Mouse (Mus musculus) lung, postnatal 25 days (tissue): Measurements from ENCODE around the gene Sstr4.

Experiments used
- DNase-seq: peaks from one replicate; pipeline ENCODE4 v3.0.0; 2022; ENCODE audit warnings: low spot score

The Sstr4 gene

DNA sequence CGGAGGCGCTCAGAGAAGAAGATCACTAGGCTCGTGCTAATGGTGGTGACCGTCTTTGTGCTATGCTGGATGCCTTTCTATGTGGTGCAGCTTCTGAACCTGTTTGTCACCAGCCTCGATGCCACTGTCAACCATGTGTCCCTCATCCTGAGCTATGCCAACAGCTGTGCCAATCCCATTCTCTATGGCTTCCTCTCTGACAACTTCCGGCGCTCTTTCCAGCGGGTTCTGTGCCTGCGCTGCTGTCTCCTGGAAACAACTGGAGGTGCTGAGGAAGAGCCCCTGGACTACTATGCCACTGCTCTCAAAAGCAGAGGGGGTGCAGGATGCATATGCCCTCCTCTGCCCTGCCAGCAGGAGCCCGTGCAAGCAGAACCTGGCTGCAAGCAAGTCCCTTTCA is 1.1 kb downstream of the Sstr4 start:
- DNase-seq, result no peak

DNA sequence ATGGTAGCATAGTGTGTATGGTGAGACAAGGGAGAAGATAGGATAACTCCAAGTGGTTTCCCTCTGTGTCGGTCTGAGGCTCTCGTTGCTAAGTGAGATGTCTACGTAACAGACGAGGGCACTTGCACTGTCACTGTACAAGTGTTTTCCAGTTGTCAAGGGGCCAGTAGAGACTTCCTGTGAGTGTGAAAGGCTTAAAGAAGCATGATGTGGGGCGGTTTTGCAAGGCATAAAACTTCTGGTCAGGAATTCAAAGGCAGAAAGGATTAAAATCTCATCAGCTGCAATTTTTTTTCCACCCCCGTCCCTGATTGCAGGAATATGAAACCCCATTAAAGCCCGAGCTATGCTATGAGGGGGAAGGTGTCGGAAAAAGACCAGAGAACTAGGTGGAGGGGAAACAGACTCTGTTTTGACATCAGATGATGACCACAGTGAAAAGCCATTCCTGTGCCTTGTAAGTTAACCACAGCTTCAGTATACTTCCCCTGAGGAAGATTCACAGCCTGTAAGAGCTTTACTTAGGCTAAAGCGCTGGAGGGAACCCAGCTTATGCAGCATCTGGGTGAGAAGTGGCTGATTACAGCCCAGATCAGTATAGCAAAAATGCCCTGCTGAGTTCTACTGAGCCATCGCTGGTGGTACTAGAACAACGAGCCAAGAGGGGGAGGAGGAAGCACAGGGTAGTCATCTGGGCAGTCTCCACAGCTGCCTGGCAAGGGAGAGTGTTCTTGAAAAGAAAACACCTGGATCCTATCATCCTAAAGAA is 2.1 kb downstream of the Sstr4 start:
- DNase-seq, result no peak

DNA sequence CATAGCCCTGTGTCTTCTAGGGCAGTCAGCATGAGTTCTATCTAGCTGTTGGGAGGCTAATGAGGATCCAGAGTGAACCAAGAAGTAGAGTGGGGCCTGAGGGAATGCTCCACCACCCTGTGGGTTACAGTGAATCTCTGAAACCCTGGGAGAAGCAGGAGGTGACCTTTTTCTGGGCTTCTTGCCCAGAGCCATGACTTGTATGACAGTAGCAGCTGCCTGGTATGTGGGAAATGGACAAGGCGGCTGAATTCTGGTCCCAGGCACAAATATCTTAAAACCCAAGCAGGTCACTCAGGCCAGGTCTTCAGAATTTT is 2.6 kb downstream of the Sstr4 start:
- DNase-seq, result no peak

DNA sequence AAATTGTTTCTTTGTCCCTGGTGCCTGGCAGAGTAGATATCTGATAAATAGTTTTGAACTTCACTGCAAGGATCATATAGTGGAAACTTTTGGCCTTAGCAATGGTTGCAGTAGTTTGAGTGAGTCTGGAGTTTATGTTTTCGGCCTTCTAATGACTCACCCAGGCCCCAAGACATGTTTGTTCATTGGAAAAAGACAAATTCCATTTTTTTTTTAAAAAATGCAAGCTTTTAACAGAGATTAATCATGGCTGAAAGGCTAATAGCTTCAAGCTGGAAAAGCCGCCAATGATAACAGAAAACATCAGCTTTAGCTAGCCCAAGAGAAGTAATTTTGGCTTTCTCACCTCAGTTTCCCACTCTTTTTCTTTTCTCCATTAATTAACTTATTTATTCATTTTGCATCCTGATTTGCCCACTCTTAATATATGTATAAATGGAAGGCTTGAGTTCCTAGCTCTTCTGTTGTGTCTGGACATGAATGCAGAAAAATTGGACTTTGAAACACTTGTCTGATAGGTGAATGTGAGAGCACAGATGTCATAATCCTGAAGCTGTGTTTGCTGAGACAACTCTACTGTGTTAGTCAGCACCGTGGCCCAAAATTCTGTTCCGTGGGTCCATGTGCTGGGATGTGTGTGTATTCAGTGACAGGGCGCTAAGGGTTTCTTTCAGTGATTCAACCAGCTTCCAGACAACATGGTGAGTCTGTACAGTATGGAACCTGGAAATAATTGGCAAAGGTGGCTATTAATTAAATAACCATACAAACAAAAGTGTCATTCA is 3.9 kb downstream of the Sstr4 start:
- DNase-seq, result no peak

DNA sequence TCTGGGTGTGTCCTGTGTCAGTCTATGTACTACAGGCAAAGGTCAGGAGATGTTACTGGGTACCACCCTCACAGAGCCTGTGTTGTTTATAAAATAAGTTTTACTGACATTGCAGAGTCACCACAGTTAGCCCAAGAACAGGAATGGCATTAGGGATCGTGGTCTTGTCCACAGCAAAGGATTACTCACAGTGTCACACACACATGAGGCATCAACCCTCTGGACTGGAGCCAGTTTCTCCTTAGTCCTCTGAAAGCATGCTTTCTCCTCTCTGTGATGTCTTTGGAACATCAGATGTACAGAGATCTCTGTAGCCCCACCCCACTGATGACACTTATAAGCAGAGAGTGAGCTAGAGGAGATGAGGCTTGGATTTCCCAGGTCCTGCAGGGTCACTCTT is 7.1 kb downstream of the Sstr4 start:
- no peak for DNase-seq

DNA sequence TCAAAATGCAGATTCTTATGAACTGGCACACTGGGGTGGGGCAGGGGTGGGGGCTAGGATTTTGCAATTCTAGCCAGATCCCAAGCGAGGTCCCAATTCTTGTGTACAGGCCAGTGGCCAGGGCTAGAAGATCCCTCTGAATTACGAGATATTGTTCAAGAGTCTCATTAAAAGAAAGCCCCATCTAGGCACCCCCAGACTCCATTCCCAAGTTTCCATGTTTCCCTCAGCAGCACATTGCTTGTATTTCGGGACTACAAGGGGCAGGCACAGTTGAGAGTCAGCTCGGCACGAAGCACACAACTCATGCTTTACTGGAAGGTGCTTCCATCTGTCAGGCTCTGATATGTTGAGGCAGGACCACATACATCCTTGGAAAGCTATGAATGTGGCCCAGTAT is 9.8 kb downstream of the Sstr4 start:
- DNase-seq, result no peak

DNA sequence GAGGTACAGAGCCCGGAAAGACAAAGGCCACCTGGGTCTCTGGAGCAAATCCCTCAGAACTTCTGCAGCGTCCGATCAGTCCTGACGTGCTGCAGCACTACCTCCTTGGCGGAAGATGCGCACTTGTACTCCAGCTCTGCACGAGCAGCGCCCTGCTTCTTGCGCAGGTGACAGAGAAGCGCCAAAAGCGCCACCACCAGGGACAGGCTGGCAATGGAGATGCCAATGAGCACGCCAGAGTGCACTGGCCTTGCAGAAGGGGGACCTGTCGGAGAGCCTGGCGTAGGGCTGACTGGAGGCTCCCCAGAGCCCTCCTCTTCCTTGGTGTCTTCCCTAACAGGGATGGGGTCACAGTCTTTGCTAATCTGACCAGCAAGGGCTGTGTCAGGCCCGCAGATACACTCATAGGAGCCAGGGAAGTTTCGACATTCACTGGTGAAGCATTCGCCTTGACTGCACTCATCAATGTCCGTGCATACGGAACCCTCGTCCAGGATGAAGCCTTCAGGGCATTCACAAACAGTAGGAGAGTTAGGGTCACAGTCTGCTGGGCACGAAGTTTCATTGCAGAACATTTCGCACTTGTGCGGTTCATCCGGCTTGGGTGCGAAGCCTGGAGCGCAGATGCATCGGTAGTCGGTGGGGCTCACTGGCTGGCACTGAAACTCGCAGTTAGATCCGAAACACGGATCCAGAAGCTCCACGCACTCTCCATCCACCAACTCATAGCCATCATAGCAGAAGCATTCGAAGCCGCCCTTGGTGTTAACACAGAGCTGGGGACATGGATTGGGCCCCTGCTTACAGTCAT is 11.2 kb downstream of the Sstr4 start:
- peak; percentile 59 for DNase-seq

DNA sequence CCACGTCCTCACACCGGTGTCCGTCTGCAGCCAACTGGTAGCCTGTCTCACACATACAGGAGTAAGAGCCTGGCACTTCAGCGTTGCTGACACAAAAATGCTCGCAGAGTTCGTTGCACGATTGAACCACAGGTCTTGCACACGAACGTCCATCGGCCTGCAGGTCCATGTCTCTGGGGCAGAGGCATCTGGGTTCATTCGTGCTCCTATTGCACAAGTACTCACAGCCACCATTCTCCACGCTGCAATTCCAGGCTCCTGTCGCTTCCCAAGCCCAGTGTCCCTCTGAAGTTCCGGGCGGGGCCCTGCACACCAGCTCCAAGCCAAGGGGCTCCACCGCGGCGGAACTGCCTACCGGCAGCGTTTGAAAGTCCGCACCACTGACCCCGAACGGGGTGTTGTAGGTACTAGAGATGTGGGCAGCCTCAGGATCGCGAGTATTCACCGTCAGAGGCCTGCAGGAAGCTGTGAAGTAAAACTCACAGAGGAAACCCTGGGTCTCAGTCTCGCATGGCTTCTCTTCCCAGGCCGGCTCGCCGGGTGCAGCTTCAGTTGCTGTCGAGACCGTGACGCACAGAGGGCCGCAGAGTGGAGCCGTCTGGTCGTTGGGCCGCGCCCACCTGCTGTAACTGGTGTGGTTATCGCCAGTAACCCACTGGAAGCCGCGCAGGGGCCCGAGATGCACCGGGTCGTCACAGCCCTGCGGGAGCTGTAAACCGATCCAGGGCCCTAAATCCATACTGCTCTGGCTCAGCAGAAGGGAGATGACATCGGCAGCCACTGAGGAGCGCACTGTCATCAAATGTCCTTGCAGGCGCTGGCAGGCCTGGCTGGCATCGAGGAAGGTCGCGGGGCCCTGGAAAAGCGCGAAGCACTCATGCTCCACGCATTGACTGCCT is 12.1 kb downstream of the Sstr4 start:
- no peak for DNase-seq

DNA sequence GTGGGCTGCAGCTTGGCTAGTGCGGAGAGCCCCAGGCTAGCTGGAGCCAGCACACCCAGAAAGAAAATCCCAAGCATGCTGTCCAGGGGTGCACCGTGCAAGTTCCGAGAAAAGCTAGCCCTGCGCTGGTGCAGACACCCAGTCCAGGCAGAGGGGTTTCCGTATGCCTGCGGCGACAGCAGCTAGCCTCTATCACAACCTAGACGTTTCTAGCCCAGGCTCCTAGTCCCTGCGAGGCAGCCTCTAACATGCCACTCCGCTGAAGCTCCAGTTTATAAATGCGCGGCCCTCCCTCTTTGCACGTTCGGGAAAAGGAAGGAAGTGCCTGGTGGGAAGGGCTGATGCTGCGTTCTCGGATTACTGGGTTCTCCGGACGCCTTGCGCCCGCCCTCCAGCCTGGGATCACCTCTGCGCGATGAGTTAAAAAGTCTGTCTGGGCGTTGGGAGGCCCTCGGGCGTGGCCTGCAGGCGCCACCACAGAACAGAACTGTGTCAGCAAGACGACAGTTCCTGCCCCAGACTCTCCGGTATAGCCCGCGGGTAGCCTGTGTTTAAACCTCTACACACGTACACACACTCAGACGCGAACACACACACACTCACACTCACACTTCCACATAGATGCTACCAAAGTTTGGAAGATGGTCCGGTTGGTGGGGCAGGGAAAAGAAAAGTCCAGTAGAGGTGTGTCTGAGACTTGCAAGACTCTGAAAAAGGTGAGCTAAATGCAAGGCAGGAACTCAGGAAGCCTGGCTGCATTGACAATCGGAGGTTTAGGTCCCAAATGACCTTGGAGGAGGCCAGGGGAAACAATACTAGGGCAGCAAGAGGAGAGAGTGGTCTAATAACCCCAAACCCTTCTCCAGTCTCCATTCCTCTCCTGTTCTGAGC is 13.0 kb downstream of the Sstr4 start, which contains the start of gene Thbd:
Thbd (minus strand) TSS at position 319 of the 891 bp plus-strand sequence.
- peak; percentile 94 for DNase-seq

DNA sequence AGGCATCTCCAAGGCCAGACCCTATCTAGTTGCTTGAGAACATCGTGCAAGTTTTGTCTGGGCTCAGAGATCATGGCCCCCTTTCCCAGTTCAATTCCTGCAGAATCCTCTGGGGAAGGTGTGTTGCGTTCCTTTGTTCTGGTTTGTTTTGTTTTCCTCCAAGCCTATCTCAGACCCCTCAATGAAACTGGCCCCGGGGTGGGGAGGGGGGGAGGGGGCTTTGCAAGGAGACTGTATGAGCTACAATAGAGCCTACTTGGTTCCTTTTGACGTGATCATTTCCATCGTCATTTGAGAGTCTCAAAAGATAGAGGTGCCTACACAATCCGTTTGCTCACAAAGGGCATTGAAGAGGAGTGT is 13.6 kb downstream of the Sstr4 start:
- no peak for DNase-seq

DNA sequence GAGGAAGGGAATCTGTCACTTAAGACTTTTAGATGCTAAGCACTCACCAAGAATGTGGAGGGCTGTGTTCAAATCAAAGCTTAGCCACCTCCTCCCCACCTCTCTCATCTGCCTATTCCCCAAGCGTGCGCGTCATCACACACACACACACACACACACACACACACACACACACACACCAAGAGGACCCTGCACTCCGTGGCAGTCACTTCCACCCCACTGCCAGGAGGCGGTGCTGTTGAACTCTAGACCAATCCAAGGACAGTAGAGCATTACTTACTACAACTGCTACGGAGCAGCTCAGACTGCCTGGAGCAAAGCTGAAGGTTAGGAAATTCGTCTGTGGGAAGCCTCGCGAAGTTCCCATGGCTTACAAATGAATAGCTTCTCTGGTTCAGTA is 14.0 kb downstream of the Sstr4 start:
- peak; percentile 90 for DNase-seq

DNA sequence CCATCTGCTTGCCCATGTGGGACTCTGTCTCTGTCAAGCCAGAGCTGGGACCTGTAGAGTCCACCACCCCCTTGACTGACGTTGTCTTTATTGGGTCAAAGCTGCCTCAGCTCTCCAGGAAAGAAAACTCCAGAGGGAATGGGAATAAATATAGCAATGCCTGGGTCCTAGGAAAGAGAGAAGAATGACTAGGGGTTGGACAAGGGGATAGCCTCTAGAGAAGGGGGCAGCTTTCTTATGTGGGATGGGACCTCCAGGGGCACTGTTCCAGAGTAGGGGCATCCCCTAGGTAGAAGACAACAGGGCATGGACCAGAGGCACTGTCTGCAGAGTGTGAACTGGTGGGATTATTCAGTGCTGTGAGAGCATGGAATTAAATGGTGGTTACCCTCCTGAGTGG is 14.7 kb downstream of the Sstr4 start:
- DNase-seq, result no peak

DNA sequence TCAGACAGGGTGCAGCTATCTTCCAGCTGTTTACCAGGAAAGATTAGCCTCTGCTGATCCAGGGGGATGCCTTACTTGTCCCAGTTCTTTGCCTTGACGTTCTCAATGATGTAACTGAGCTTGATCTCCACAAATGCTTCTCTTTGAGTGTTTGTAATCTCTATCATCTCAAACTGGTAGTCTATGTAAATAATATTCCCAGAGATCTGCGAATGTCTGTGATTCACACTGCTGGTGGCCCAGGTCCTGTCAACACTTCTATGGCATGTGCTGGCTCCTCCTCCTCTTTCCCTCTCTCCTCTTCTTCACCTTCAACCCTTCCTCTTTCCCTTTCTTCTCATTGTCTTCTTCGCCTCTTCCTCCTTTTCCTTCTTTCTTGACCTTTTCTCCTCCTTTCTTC is 24.0 kb downstream of the Sstr4 start:
- no peak for DNase-seq

DNA sequence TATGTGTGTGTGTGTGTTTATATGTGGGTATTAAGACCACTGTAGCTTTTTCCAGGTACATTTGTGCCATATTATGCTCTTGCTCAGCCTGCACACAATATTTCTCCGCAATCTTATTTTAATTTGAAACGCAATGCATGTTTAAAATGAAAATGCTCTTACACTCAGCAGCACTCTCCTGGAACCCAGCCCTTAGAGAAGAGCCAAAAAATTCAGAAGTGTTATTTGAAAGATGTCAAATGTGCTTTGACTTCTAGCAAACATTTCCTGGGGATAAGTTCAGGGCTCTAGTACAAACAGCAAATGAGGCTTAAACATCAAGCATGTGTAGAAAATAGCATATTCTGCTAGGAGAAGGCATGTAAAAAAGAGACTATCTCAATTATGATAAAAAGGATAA is 24.6 kb downstream of the Sstr4 start:
- DNase-seq, result no peak

DNA sequence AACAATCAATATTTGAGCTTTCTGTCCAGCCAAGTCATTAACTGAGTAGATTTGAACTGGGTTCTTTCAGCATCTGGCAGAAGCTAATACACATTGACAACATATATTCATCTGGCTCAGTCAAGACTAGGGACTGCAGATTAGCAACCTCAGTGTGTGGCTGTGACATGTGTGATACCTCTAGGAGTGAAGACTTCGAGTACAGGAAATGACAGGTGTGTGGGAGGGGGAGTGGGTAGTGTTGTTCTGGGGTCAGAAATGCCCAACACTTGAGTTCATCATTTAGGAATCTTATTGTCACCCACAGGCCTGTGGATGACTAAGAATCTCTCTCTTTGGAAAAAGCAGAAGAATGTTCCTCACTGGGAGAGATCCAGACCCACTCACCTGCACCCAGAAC is 26.0 kb downstream of the Sstr4 start:
- no peak for DNase-seq

DNA sequence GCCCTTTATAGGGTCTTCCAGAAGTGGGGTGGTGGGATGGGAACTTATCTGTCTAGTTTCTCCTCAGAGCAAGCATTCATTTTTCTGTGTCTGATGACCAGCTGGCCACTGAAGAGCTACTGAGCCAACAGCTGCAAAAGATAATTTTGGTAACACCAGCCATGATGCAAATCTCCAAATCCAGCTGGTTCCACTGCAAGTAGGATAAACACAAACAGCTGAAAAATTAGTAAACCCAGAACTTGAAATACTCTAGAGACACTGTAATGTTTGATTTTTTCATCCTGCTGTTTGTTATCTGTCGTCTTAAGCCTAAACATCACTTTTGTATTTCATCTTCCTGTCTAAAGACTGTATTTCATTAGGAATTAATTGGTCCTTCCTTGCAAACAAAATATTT is 26.6 kb downstream of the Sstr4 start:
- no peak for DNase-seq

DNA sequence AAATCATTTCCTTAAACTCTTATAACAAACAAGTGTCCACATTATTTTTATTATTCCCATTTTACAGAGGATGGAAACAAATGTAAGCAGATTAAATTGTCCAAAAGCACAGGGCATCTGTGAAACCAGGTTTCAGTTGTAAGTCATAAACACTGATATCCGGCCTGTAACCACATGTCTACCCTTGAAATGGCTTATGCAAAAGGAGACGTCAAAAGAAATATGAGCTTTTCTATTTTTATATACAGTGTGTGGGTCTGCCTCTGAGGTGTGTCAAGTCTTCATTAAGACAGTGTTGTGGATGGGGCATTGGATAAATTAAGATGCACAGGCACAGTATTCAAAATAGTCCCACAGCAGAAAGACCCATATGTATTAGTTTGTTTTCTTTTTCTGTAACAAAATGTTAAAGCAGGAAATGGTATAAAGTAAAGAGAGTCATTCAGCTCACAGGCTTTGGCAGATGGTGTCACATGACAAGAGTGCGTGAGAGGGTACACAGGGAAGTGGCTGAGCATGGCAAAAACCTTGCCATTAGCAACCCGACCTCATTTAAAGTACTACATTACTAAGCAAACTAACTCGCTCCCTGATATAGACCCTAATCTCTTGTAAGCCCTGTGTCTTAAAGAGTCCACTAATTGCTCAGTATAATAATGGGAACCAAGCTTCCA is 30.7 kb downstream of the Sstr4 start:
- DNase-seq, result no peak

DNA sequence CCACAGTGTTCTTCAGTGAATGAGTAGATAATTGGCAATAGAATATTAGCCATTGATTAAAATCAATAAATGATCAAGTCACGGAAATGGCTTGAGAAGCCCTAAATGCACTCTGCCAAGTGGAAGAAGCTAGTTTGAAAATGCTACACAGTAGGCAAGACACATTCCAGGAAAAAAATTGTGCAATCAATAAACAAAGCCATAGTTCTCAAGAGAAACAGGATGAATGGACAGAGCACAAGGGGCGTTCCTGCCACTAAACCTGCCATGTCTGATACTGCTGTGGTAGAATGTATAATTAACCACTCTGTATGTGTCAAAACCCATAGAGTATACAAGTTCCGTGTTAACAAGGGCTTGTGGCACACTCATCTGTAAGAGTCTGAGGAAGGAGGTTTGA is 32.4 kb downstream of the Sstr4 start:
- no peak for DNase-seq

DNA sequence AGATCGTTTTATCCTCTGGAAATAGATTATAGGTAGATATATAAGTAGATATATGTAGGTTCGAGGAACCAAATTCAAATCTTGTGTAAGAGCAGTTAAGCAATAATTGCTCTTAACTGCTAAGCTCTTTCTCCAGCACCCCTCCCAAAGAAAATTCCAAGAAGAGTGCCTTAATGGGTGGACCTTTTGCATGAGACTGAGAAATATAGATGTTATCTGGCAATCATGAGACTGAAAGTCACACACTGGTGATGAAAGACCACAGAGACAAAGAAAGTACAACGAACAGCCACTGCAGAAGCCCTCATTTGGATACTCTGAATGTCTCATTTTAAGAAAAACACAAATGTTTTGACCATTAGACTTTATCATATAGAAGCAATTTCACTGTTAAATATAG is 33.4 kb downstream of the Sstr4 start:
- peak; percentile 41 for DNase-seq

DNA sequence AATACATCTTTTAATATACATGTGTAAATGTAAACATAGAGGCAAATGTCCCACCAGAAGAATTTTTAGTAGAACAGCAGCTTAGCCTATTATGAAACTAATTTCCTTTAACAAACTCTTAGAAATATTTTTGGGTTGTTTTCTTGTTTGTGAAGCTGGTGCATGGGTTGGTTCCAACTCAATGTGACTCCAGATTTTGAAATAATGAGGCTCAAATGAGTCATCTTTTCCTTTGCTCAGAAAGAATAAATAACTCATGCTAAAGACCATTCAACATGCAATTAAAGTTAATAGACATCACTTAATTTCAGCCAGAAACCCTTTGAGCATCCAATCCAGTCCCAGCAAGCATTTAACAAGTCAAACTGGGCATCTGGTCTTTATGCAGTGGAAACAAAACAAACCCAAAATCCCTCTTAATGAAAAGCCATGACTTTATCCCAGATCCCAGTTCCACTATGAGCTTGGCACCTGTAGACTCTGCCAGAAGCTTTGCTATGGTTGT is 33.9 kb downstream of the Sstr4 start:
- DNase-seq, result peak; percentile 36
